Mouse (Mus musculus) bone marrow macrophage, adult 2 months (primary cell): ENCODE data around the gene Dlg4.

ENCODE experiments used
- CTCF ChIP-seq: IDR thresholded peaks from 2 replicates; pipeline ENCODE4 v1.5.1; 2012; ENCODE audit warnings: low read depth, mild to moderate bottlenecking, low read length, moderate library complexity
- POLR2A ChIP-seq: IDR thresholded peaks from 2 replicates; pipeline ENCODE4 v1.6.1; 2012; ENCODE audit warnings: mild to moderate bottlenecking, low read depth, low read length, borderline replicate concordance

GRCm38 (mm10) chr11:69968793-69969192 is 47.9 kb upstream of the Dlg4 start:
- TF ChIP-seq POLR2A: no peak
- no peak for TF ChIP-seq CTCF
